Mouse (Mus musculus) G1E-ER4 (cell line): ENCODE results near the gene Arhgef10l. TPM values are rescaled to one million over a fixed set of nuclear protein-coding genes. Genes with fewer than 3 reads are reported as not detected.

Experiments used
- GATA1 ChIP-seq: IDR thresholded peaks from one replicate; pipeline ENCODE4 v1.8.0; 2012; ENCODE audit warnings: low read length, inconsistent platforms
- polyA plus RNA-seq: library from polyadenylated mRNA; stranded (reverse); fragments of >175 nt; gene quantifications from 2 replicates; pipeline ENCODE4 v1.2.3, GENCODE M21; 2012

The Arhgef10l gene
- polyA plus RNA-seq, 1 experiment = 0.02 TPM

DNA sequence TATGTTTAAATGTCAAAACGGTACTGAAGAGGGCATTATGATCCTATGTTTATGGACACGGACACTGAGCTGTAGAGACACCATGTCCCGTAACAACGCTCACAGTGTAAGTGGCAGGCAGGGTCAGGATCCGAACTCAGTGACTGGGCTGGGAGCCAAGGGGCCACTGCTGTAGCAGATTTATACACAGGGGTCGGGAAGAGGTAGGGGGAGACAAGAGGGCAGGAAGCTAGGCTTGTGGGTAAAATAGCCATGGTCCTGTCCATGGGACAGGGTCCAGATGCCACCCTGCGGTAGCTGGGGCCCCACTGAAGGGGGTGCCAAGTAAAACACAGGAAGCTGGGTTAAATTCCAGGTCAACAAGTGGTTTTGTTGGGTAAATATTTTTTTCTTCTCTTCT is 49.6 kb downstream of the Arhgef10l start:
- no peak for TF ChIP-seq GATA1

GRCm38 (mm10) chr4:140615771-140616170 is 50.0 kb downstream of the Arhgef10l start:
- TF ChIP-seq GATA1 = no peak

- TF ChIP-seq GATA1 = no peak
Measured at GRCm38 (mm10) chr4:140614553-140614952, 51.3 kb downstream of the Arhgef10l start.

- no peak for TF ChIP-seq GATA1
Measured at GRCm38 (mm10) chr4:140614145-140614544, 51.7 kb downstream of the Arhgef10l start.

DNA sequence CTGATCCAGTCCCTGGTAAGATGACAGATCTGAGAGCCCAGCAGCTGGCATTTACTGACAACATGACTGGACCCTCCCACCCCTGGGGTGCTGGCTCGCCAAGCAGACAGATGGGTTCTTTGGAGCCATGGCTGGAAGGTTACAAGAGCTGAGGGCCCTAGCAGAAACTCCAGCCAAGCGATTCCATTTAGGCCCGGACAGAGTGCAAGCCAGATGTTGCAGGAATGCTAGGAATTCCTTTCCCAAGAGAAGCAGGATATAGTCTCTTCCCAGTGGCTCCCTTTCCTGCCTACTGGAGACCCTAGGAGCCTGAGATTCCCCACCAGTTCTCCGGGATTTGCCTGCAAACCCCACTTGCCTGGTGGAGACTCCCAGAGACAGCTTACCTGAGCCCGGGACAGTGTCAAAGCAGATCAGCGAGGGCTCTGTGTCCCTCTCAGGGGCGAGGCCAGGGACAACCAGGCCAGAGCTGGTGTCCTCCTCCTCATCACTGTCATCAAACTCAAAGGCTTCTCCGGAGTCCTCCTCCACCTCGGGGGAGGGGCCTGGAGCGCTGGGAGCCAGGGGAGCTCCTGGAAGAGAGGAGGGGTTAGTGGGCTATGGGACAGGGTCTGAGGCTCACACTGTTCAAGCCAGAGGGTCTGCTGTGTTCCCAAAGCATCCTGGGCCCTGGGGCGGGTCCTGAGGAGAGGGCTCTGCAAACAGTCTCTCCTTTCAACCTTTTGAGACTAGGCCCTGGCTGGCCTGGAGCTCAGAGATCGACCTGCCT is 54.8 kb downstream of the Arhgef10l start:
- no peak for TF ChIP-seq GATA1

- no peak for TF ChIP-seq GATA1
Measured at GRCm38 (mm10) chr4:140608228-140608720, 57.5 kb downstream of the Arhgef10l start.

- no peak for TF ChIP-seq GATA1
Measured at GRCm38 (mm10) chr4:140606779-140607178, 59.0 kb downstream of the Arhgef10l start.

- TF ChIP-seq GATA1 = no peak
Measured at GRCm38 (mm10) chr4:140606197-140606596, 59.6 kb downstream of the Arhgef10l start.

DNA sequence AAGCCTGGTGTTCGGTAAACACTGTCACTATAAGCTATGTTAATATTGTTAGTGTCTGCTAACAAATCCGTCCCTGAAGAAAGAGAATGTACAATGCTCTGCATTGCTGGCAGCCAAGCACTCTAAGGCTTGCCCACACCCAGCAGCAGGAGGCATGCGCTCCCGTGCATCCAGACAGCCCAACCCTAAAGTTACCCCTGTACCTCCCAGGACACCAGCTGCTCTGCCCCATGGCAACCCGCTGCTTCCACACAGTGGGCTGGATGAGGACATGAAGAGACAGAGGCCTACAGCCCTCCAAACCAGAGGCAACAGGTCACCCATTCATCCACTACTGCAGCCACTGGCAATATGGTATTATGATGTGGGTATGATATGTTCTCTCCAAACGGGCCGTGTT is 60.0 kb downstream of the Arhgef10l start:
- TF ChIP-seq GATA1 = no peak

DNA sequence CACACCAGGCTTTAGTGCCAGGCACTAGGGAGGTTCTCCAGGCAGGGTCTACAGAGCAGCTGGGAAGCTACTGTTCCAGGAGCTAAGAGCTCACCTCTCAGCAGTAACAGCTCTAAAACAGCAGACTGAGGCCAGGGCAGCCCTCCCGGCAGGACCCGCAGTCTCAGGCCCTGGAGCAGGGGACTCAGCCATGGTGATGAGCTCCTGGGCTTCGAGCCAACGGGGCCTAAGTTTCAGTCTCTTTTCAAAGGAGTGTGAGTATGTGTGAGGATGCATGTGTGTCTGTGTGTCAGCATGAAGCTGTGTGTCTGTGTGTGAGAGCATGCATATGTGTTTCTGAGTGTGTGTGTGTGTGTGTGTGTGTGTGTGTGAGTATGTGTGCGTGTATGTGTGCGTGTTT is 60.6 kb downstream of the Arhgef10l start:
- TF ChIP-seq GATA1 = no peak

GRCm38 (mm10) chr4:140604541-140604940 is 61.3 kb downstream of the Arhgef10l start:
- no peak for TF ChIP-seq GATA1

DNA sequence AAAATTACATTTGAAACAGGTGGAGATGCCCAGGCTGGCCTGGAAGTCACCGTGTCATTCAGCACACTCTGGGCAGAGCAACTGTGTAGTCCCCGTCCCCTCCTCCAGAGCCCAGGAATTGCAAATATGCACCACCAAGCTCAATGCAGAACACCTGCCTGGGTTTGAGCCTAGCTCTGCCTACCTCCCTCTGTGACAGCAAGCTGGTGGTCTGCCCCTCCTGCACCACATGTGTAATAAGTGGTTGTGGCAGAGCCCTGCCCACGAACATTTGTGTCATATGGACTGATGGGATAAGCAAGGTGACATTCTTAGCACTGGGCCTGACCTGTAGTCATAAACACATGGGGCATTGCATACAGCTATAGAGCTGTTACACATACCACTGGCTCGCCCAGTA is 63.8 kb downstream of the Arhgef10l start:
- TF ChIP-seq GATA1 = no peak

DNA sequence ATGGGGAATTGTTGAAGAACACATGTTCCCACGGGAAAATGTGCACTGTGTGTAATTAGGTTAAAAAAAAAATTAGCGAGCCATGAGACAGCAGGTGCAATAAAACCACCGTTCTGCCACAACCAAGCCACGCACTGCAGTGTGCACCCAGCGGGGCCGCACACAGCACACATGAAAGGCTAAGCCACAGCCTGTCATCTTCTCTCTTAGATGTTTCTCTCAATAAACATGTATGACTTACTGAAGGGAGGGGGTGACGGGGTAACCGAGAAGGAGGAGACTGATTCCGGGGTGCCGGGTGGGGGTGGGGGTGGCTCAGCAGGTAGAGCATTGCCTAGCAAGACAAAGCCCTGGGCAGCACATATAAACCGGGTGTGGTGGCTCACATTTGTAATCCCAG is 64.7 kb downstream of the Arhgef10l start:
- TF ChIP-seq GATA1 = no peak

- no peak for TF ChIP-seq GATA1
Measured at GRCm38 (mm10) chr4:140598846-140599245, 67.0 kb downstream of the Arhgef10l start.

- no peak for TF ChIP-seq GATA1
Measured at GRCm38 (mm10) chr4:140597928-140598327, 67.9 kb downstream of the Arhgef10l start.

DNA sequence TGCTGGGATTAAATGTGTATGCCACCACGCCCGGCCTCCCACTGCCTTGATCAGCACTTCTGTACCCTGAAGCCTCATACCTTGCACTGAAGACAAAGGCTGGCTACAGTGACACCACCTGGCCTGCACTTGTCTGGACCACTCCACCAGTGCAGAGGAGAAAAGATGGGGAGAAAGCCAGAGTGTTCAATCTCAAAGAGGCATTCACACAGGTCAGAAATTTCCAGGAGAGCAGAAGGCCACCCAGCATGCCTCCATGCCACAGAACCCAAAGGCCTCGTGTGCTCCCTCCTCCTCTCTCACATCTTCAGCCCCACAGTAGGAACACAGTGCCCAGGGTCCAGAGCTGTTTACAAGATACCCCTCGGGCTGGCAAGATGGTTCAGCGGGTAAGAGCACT is 68.4 kb downstream of the Arhgef10l start:
- no peak for TF ChIP-seq GATA1

GRCm38 (mm10) chr4:140593771-140594505 is 71.9 kb downstream of the Arhgef10l start:
- TF ChIP-seq GATA1 = no peak
